In genomic region chr1:86339156-86339812, GRCm38 (mm10) we compare ENCODE assay signal across 9 mouse cellular contexts. TPM values are rescaled to one million over a fixed set of nuclear protein-coding genes. Genes with fewer than 3 reads are reported as not detected.
A peak's percentile ranks its signal among the peaks of the same experiment; 100 is the strongest.
DNase-seq lines count a peak whose midpoint lies in the region; ATAC-seq and TF ChIP-seq lines count a peak whose summit lies in the region.
"Had no signal": no experiment of that assay in that cellular context is flagged by ENCODE, and none has a peak within 500 bp of the region (broad histone marks: within the 10 kb centered on the region; RNA-seq: fewer than 3 reads in every experiment).

No protein-coding gene starts in this region.

- peak; percentile 52; the same call in 1 of the 2 replicates for ATAC-seq in intestine, postnatal 0 days
- peak; percentile 82 for ATAC-seq in midbrain, embryonic 13.5 days

- H3K9me3 ChIP-seq in intestine, postnatal 0 days (ENCODE audit: control insufficient read depth), result no peaks in the 10 kb centered on the region
- H3K9me3 ChIP-seq in midbrain, embryonic 13.5 days, result no peaks in the 10 kb centered on the region
- H3K9me3 ChIP-seq: stomach, embryonic 15.5 days had no signal

- H3K36me3 ChIP-seq in intestine, postnatal 0 days (ENCODE audit: control insufficient read depth, insufficient read depth), result no peaks in the 10 kb centered on the region
- no peaks in the 10 kb centered on the region for H3K36me3 ChIP-seq in midbrain, embryonic 13.5 days
- H3K36me3 ChIP-seq in spleen, adult 2 months (ENCODE audit: control insufficient read depth, insufficient read depth, low read length), result no peaks in the 10 kb centered on the region
- H3K36me3 ChIP-seq: stomach, embryonic 15.5 days had no signal

- H3K27ac ChIP-seq in intestine, postnatal 0 days (ENCODE audit: low read depth, low read length), result no peak overlapping the region
- H3K27ac ChIP-seq in midbrain, embryonic 13.5 days, result no peak overlapping the region
- no peak overlapping the region for H3K27ac ChIP-seq in spleen, adult 2 months (ENCODE audit: insufficient read depth, low read length)
- H3K27ac ChIP-seq: stomach, embryonic 15.5 days had no signal

- DNase-seq in ovary, postnatal 10 days (ENCODE audit: low spot score), result peak; percentile 53
- no peak for DNase-seq in ovary, adult 18-20 months (ENCODE audit: low spot score)
- peak; percentile 88 for DNase-seq in embryo, embryonic 10 days (ENCODE audit: low spot score)
- DNase-seq in gastrocnemius, postnatal 25 days, result peak; percentile 24
- DNase-seq in left cerebral cortex, postnatal 25 days (ENCODE audit: low spot score in 2 of 2), result peak; percentile 86 to 92
- DNase-seq in spleen, adult 2 months (ENCODE audit: low read depth in 1 of 2, low spot score in 2 of 2), result peak; percentile 69 to 75

- no peak overlapping the region for H3K4me3 ChIP-seq in intestine, postnatal 0 days (ENCODE audit: low read depth, low read length)
- H3K4me3 ChIP-seq in midbrain, embryonic 13.5 days (replicated peaks), result no peak overlapping the region
- no peak overlapping the region for H3K4me3 ChIP-seq in spleen, adult 2 months (ENCODE audit: extremely low read depth, insufficient read depth, insufficient read length)
- H3K4me3 ChIP-seq: stomach, embryonic 15.5 days had no signal

- intact Hi-C loops in left cerebral cortex, postnatal 25 days (cut with DNase I), result loop anchor here (1.0 to 2.0 kb wide), 2 partner anchors 125 to 160 kb away; no protein-coding TSS in a partner anchor

- H3K4me1 ChIP-seq in intestine, postnatal 0 days (replicated peaks; ENCODE audit: control insufficient read depth, insufficient read depth, low read length), result no peaks in the 10 kb centered on the region
- H3K4me1 ChIP-seq in midbrain, embryonic 13.5 days (replicated peaks), result 0 out of 2 replicates have a peak, but pooled peaks cover 5% of the 10 kb centered on the region
- H3K4me1 ChIP-seq in spleen, adult 2 months (ENCODE audit: control insufficient read depth, insufficient read depth, insufficient read length), result no peaks in the 10 kb centered on the region
- H3K4me1 ChIP-seq: stomach, embryonic 15.5 days had no signal

- no peak overlapping the region for H3K9ac ChIP-seq in intestine, postnatal 0 days (ENCODE audit: low read depth, low read length)
- no peak overlapping the region for H3K9ac ChIP-seq in midbrain, embryonic 13.5 days (replicated peaks)
- H3K9ac ChIP-seq: stomach, embryonic 15.5 days had no signal

- TF ChIP-seq CTCF in intestine, postnatal 0 days (IDR thresholded peaks at IDR 0.05; ENCODE audit: low read depth), result peak; percentile 92
- TF ChIP-seq CTCF in spleen, adult 2 months (IDR thresholded peaks at IDR 0.05; ENCODE audit: extremely low read depth, insufficient read depth, insufficient read length, insufficient replicate concordance), result peak; percentile 70; the same call in 1 of the 2 replicates

- H3K27me3 ChIP-seq in intestine, postnatal 0 days (replicated peaks; ENCODE audit: control insufficient read depth, insufficient read depth, low read length), result no peaks in the 10 kb centered on the region
- no peaks in the 10 kb centered on the region for H3K27me3 ChIP-seq in midbrain, embryonic 13.5 days
- 0 out of 2 replicates have a peak, but pooled peaks cover 1% of the 10 kb centered on the region for H3K27me3 ChIP-seq in spleen, adult 2 months (ENCODE audit: control insufficient read depth, insufficient read depth, low read length)
- H3K27me3 ChIP-seq: stomach, embryonic 15.5 days had no signal

- 27% methylated on average over 4 of the region's 4 CpGs for WGBS in intestine, postnatal 0 days
- 32% methylated on average over 4 of the region's 4 CpGs for WGBS in midbrain, embryonic 13.5 days
- 29% methylated on average over 4 of the region's 4 CpGs for WGBS in spleen, adult 2 months

- no peak for TF ChIP-seq POLR2A in spleen, adult 2 months (IDR thresholded peaks at IDR 0.05; ENCODE audit: low read depth, low read length)

- no peak overlapping the region for H3K4me2 ChIP-seq in intestine, postnatal 0 days (replicated peaks; ENCODE audit: low read depth)
- no peak overlapping the region for H3K4me2 ChIP-seq in midbrain, embryonic 13.5 days (replicated peaks)
- H3K4me2 ChIP-seq: stomach, embryonic 15.5 days had no signal

RNA-seq across cellular contexts. Expression of gene Ncl, which starts 19.9 kb away (rescaled TPM):
- total RNA-seq in gastrocnemius, postnatal 25 days (2021), result 10 to 100 TPM; 84.0 to 88.2 TPM
- polyA plus RNA-seq in intestine, postnatal 0 days (2015; fragmentation: Nextera tagmentation; extraction: Ambion mirVana), result 172 and 188 TPM in 2 replicates
- 100 to 1,000 TPM; 135 to 136 TPM for total RNA-seq in left cerebral cortex, postnatal 25 days (2021)
- polyA plus RNA-seq in midbrain, embryonic 13.5 days (2015; fragmentation: Nextera tagmentation; extraction: Ambion mirVana), result 241 and 244 TPM in 2 replicates
- 8.5 and 9.1 TPM in 2 replicates for polyA plus RNA-seq in spleen, adult 2 months (2012; rRNA removed)

RNA-seq across cellular contexts. Expression of gene B3gnt7, which starts 36.7 kb away (rescaled TPM):
- total RNA-seq in gastrocnemius, postnatal 25 days (2021), result not detected
- 3.2 and 3.4 TPM in 2 replicates for polyA plus RNA-seq in intestine, postnatal 0 days (2015; fragmentation: Nextera tagmentation; extraction: Ambion mirVana)
- 1 to 10 TPM; 1.2 to 1.4 TPM for total RNA-seq in left cerebral cortex, postnatal 25 days (2021)
- polyA plus RNA-seq in midbrain, embryonic 13.5 days (2015; fragmentation: Nextera tagmentation; extraction: Ambion mirVana), result 2.6 and 2.7 TPM in 2 replicates
- polyA plus RNA-seq in spleen, adult 2 months (2012; rRNA removed), result 2.3 and 3.3 TPM in 2 replicates

Comparison
In these comparisons a context has a peak if more than half of its experiments do, and no peak if none do; other contexts are left out.
1. RNA of gene Ncl, which starts 19.9 kb away (polyA plus RNA-seq): 241 to 244 TPM in midbrain, embryonic 13.5 days and 172 to 188 TPM in intestine, postnatal 0 days; 8.5 to 9.1 TPM in spleen, adult 2 months; every median in the first group is over 10 times any median in the second.